Mouse (Mus musculus) 416B (cell line): Measurements from ENCODE around the gene Gimap9.
"Not testable (repeated sequence)": the region's sequence is repeated elsewhere in the genome, so short reads cannot be mapped to it uniquely, and the experiment has no call there.

Experiments used
- DNase-seq: peaks from one replicate; pipeline ENCODE4 v3.0.0; 2011; ENCODE audit warnings: low read depth

Gene Gimap9

GRCm38 (mm10) chr6:48664750-48665149 is 11.2 kb upstream of the Gimap9 start:
- DNase-seq, result no peak

DNA sequence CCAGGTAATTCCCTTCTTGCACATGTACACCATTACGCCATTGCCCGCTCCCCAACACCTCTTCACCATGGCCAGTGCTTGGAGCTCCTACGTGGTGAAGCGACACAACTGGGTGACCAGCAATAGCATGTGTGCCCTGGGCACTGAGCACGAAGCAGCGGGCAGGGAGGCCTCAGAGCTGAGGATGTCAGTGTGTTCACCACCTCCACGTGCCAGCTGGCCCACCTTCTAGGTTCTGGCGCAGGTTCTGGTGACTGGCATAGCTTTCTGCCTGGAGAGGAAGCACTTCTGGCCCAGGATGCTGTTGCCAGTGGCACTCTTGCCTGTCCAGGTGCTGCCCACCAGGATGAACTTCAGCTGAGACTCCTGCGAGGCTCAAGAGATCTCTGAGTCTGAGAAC is 10.5 kb upstream of the Gimap9 start:
- DNase-seq, result no peak

DNA sequence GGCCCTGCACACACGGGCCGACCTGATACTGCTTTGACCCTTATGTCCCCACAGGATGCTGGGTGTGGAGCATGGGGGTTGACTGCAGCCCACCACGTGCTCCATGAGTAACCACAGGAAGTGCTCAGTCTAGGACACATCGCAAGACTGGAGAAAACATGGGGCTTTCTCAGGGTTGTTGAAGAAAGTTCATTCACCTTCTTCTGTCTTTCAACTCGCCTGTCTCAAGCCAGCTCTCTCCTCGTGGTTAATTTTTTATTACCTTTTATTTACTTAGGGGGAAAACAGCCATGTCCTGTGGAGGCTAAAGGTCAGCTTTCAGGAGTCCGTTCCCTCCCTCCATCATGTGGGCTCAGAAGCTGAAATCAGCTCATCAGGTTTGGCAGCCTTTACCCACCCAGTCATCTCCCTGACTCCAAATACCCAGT is 9.8 kb upstream of the Gimap9 start:
- peak; percentile 46 for DNase-seq

GRCm38 (mm10) chr6:48668022-48668421 is 7.9 kb upstream of the Gimap9 start:
- peak; percentile 70 for DNase-seq

DNA sequence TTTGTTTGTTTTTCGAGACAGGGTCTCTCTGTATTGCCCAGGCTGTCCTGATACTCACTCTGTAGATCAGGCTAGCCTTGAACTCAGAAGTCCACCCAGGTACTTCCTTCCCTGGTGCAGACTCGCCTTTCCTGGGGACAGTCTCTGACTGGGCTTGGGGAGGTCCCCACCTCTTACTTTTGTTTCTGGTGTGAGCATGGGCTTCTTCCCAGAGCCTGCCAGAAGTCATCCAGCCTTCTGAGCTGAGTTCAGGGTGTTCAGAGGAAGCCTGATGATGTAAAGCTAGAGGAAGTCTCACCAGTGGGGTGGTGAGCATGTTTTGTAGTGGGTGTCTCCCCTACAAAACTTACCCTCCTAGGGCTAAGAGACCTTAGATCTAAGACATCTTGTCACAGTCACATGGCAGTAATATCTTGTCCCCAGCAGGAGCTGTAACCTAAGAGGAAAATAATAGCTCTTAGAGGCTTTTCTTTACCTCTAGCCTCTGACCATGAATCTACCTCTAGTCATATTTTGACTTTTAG is 6.4 kb upstream of the Gimap9 start:
- no peak for DNase-seq

DNA sequence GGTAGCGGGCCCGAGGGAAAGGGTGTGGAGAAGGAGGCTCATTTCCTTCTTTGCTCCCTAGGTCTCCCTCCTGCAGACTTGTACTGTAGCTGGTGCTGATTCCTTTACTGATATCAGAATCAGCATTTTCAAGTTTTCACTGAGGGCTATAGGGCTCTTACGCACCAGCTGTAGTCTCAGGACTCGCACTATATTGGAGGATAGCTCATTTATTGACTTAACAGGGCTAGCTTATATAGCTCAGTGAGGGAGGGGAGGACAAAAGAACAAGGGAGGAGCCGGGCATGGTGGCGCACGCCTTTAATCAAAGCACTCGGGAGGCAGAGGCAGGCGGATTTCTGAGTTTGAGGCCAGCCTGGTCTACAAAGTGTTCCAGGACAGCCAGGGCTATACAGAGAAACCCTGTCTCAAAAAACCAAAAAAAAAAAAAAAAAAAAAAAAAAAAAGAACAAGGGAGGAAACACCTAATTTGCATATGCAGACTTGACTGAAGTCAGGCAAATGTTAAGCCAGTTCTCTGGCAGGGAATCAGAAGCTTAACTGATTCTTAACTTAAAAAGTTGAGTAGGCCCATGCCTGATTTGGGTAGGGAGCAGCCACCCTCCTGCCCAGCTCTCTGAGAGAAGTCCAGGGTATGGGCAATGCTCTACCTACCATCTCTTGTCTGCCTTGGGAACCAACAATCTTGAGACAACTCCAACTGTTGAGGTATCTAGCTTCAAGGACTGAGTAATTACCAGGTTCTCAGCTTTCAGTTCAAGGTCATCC is 1.5 kb upstream of the Gimap9 start:
- DNase-seq, result no peak

- DNase-seq, result no peak
Observed at GRCm38 (mm10) chr6:48675400-48675930, 464 bp upstream of the Gimap9 start.

GRCm38 (mm10) chr6:48676860-48677415 is 1.0 kb downstream of the Gimap9 start:
- DNase-seq, result no peak

- no peak for DNase-seq
Observed at GRCm38 (mm10) chr6:48677492-48678345, 1.8 kb downstream of the Gimap9 start.

DNA sequence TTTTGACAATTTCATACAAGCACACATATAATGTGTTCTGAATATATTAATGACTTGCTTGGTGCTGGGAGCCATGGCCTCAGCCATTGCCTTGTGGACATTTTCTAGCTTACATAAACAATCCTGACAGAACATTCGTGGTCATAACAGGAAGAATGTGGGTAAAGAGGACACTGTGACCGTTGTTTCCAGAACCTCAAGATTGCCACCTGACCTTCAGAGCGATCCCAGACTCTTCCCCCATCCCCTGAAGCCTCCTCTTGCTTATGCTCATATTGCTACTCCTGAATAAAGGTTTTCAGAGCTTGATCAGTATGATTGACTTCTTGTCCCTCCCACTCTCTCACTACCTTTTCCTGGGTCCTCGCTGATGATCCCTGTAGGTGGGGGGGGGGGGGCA is 2.5 kb downstream of the Gimap9 start:
- DNase-seq, result peak; percentile 81

GRCm38 (mm10) chr6:48679701-48680100 is 3.8 kb downstream of the Gimap9 start:
- DNase-seq, result no peak

DNA sequence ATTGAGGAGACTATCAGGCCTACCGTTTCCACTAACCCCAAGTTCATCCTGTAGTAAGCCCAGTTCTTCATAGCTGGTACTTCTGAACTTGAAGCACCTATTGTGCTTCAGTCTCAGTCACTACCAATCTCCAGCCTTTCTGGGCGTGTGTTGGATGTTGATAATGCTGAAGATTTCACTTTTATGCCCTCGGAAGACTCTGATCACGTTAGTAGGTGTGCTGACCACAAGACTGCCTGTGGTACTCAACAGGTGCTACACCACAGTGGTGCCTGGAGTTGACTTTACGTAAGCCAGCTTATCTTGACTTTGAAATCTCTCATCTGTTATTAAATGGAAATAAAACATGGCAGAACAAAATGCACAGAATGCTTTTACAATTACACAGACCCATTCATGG is 4.5 kb downstream of the Gimap9 start:
- no peak for DNase-seq

- DNase-seq, result peak; percentile 48
Observed at GRCm38 (mm10) chr6:48681472-48682090, 5.7 kb downstream of the Gimap9 start.

GRCm38 (mm10) chr6:48682271-48682670 is 6.3 kb downstream of the Gimap9 start:
- DNase-seq, result no peak

GRCm38 (mm10) chr6:48683263-48683821 is 7.4 kb downstream of the Gimap9 start:
- not testable (repeated sequence) for DNase-seq

- DNase-seq, result no peak
Observed at GRCm38 (mm10) chr6:48684319-48684718, 8.4 kb downstream of the Gimap9 start, which contains the start of gene Gimap4. Gene Gimap4 (plus strand): TSS chr6:48684549.

GRCm38 (mm10) chr6:48684806-48685205 is 8.9 kb downstream of the Gimap9 start:
- no peak for DNase-seq

- no peak for DNase-seq
Observed at GRCm38 (mm10) chr6:48685251-48685650, 9.3 kb downstream of the Gimap9 start.

- DNase-seq, result peak; percentile 57
Observed at GRCm38 (mm10) chr6:48685694-48686665, 10.1 kb downstream of the Gimap9 start.

GRCm38 (mm10) chr6:48687077-48687476 is 11.1 kb downstream of the Gimap9 start:
- DNase-seq, result peak; percentile 82
